Mouse (Mus musculus): ENCODE measurements around the gene Ppp1r13l. TPM values are rescaled to one million over a fixed set of nuclear protein-coding genes. Genes with fewer than 3 reads are reported as not detected.

Gene Ppp1r13l
- polyA plus RNA-seq, 1 experiment: 5.9 TPM

- TF ChIP-seq POLR2A (IDR thresholded peaks at IDR 0.05; ENCODE audit: low read depth, low read length) (no peak), CTCF (conservative IDR thresholded peaks at IDR 0.05; ENCODE audit: insufficient read depth, insufficient read length, low read depth, low read length) (no peak)
- Histone ChIP-seq H3K4me3 (ENCODE audit: insufficient read depth, low read depth, low read length) (peak overlapping the region; percentile 9; the same call in 1 of the 2 replicates), H3K4me1 (ENCODE audit: control insufficient read depth, insufficient read depth, low read length) (no peaks in the 10 kb centered on the region), H3K36me3 (ENCODE audit: control insufficient read depth, insufficient read depth, low read length) (no peaks in the 10 kb centered on the region), H3K27me3 (replicated peaks; ENCODE audit: control insufficient read depth, insufficient read depth, low read length) (no peaks in the 10 kb centered on the region), H3K27ac (ENCODE audit: insufficient read depth, low read depth, low read length) (no peak overlapping the region)
- peak; percentile 59 for DNase-seq
- WGBS: 3% methylated on average over 26 of the region's 27 CpGs
Observed at GRCm38 (mm10) chr7:19399496-19400280, 40.1 kb downstream of the Ppp1r13l start.

GRCm38 (mm10) chr7:19400946-19401345 lies 41.4 kb downstream of the Ppp1r13l start:
- no peaks in the 10 kb centered on the region for H3K36me3 ChIP-seq (ENCODE audit: control insufficient read depth, insufficient read depth, low read length)
- H3K4me3 ChIP-seq (ENCODE audit: insufficient read depth, low read depth, low read length): no peak overlapping the region
- H3K4me1 ChIP-seq (ENCODE audit: control insufficient read depth, insufficient read depth, low read length): no peaks in the 10 kb centered on the region
- TF ChIP-seq CTCF (conservative IDR thresholded peaks at IDR 0.05; ENCODE audit: insufficient read depth, insufficient read length, low read depth, low read length): no peak
- no peak for TF ChIP-seq POLR2A (IDR thresholded peaks at IDR 0.05; ENCODE audit: low read depth, low read length)
- 89% methylated on average over 4 of the region's 4 CpGs for WGBS
- no peak overlapping the region for H3K27ac ChIP-seq (ENCODE audit: insufficient read depth, low read depth, low read length)
- H3K27me3 ChIP-seq (replicated peaks; ENCODE audit: control insufficient read depth, insufficient read depth, low read length): no peaks in the 10 kb centered on the region
- no peak for DNase-seq

DNA sequence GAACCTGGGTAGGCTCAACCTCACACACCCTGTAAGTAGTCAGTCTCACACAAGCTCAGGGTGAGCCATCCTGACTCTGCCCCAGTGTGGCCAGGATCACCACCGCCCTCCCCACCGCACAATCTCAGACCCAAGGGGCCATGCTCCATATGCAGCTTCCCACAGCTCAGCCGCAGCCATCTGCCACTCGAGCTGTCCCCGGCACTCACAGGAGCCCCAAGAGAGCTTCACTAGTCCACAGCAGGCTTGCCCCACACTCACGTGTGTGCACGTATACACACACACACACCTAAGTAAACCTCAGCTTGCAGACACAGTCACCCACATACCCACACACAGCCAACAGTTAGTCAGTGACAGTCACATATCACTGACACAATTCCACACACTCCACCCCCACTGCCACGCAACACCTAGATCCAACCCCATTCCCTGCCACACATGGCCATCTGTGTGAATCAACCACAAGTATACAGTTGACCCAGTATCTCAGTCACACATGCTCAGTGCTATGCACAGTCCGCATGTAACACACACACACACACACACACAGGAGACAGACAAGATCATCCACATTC lies 43.1 kb downstream of the Ppp1r13l start:
- Histone ChIP-seq H3K27ac (ENCODE audit: insufficient read depth, low read depth, low read length) (no peak overlapping the region), H3K27me3 (replicated peaks; ENCODE audit: control insufficient read depth, insufficient read depth, low read length) (no peaks in the 10 kb centered on the region), H3K36me3 (ENCODE audit: control insufficient read depth, insufficient read depth, low read length) (no peaks in the 10 kb centered on the region), H3K4me1 (ENCODE audit: control insufficient read depth, insufficient read depth, low read length) (no peaks in the 10 kb centered on the region), H3K4me3 (ENCODE audit: insufficient read depth, low read depth, low read length) (no peak overlapping the region)
- 82% methylated on average over 9 of the region's 9 CpGs for WGBS
- TF ChIP-seq CTCF (conservative IDR thresholded peaks at IDR 0.05; ENCODE audit: insufficient read depth, insufficient read length, low read depth, low read length) (no peak), POLR2A (IDR thresholded peaks at IDR 0.05; ENCODE audit: low read depth, low read length) (no peak)
- no peak for DNase-seq

GRCm38 (mm10) chr7:19403731-19404296 lies 44.3 kb downstream of the Ppp1r13l start, which contains the start of gene Klc3:
Gene Klc3 (minus strand): TSS chr7:19404104.
- no peaks in the 10 kb centered on the region for H3K36me3 ChIP-seq (ENCODE audit: control insufficient read depth, insufficient read depth, low read length)
- H3K27me3 ChIP-seq (replicated peaks; ENCODE audit: control insufficient read depth, insufficient read depth, low read length): no peaks in the 10 kb centered on the region
- WGBS: under 1% methylated on average over 62 of the region's 62 CpGs
- H3K4me1 ChIP-seq (ENCODE audit: control insufficient read depth, insufficient read depth, low read length): no peaks in the 10 kb centered on the region
- peak; percentile 89 for DNase-seq
- TF ChIP-seq POLR2A (IDR thresholded peaks at IDR 0.05; ENCODE audit: low read depth, low read length): no peak
- no peak for TF ChIP-seq CTCF (conservative IDR thresholded peaks at IDR 0.05; ENCODE audit: insufficient read depth, insufficient read length, low read depth, low read length)
- H3K4me3 ChIP-seq (ENCODE audit: insufficient read depth, low read depth, low read length): peak within 1 kb of the TSS; percentile 50
- H3K27ac ChIP-seq (ENCODE audit: insufficient read depth, low read depth, low read length): no peak within 1 kb of the TSS

- H3K36me3 ChIP-seq (ENCODE audit: control insufficient read depth, insufficient read depth, low read length): no peaks in the 10 kb centered on the region
- WGBS: 52% methylated on average over 7 of the region's 7 CpGs
- no peak for TF ChIP-seq POLR2A (IDR thresholded peaks at IDR 0.05; ENCODE audit: low read depth, low read length)
- TF ChIP-seq CTCF (conservative IDR thresholded peaks at IDR 0.05; ENCODE audit: insufficient read depth, insufficient read length, low read depth, low read length): no peak
- DNase-seq: no peak
- H3K27ac ChIP-seq (ENCODE audit: insufficient read depth, low read depth, low read length): no peak within 1 kb of the TSS
- H3K4me1 ChIP-seq (ENCODE audit: control insufficient read depth, insufficient read depth, low read length): no peaks in the 10 kb centered on the region
- peak within 1 kb of the TSS; percentile 50 for H3K4me3 ChIP-seq (ENCODE audit: insufficient read depth, low read depth, low read length)
- no peaks in the 10 kb centered on the region for H3K27me3 ChIP-seq (replicated peaks; ENCODE audit: control insufficient read depth, insufficient read depth, low read length)
Observed at GRCm38 (mm10) chr7:19404476-19404875, 44.9 kb downstream of the Ppp1r13l start, which contains the start of gene Ckm. Gene Ckm (plus strand): TSS chr7:19404776.

- no peaks in the 10 kb centered on the region for H3K4me1 ChIP-seq (ENCODE audit: control insufficient read depth, insufficient read depth, low read length)
- DNase-seq: peak; percentile 83
- H3K4me3 ChIP-seq (ENCODE audit: insufficient read depth, low read depth, low read length): no peak overlapping the region
- H3K36me3 ChIP-seq (ENCODE audit: control insufficient read depth, insufficient read depth, low read length): no peaks in the 10 kb centered on the region
- no peaks in the 10 kb centered on the region for H3K27me3 ChIP-seq (replicated peaks; ENCODE audit: control insufficient read depth, insufficient read depth, low read length)
- TF ChIP-seq POLR2A (IDR thresholded peaks at IDR 0.05; ENCODE audit: low read depth, low read length) (no peak), CTCF (conservative IDR thresholded peaks at IDR 0.05; ENCODE audit: insufficient read depth, insufficient read length, low read depth, low read length) (peak; percentile 97)
- H3K27ac ChIP-seq (ENCODE audit: insufficient read depth, low read depth, low read length): no peak overlapping the region
- WGBS: 3% methylated on average over 18 of the region's 19 CpGs
Observed at GRCm38 (mm10) chr7:19405417-19405816, 45.9 kb downstream of the Ppp1r13l start.

GRCm38 (mm10) chr7:19409753-19410152 lies 50.2 kb downstream of the Ppp1r13l start:
- TF ChIP-seq POLR2A (IDR thresholded peaks at IDR 0.05; ENCODE audit: low read depth, low read length) (no peak), CTCF (conservative IDR thresholded peaks at IDR 0.05; ENCODE audit: insufficient read depth, insufficient read length, low read depth, low read length) (no peak)
- DNase-seq: no peak
- Histone ChIP-seq H3K27me3 (replicated peaks; ENCODE audit: control insufficient read depth, insufficient read depth, low read length) (no peaks in the 10 kb centered on the region), H3K4me1 (ENCODE audit: control insufficient read depth, insufficient read depth, low read length) (no peaks in the 10 kb centered on the region), H3K27ac (ENCODE audit: insufficient read depth, low read depth, low read length) (no peak overlapping the region), H3K36me3 (ENCODE audit: control insufficient read depth, insufficient read depth, low read length) (no peaks in the 10 kb centered on the region), H3K4me3 (ENCODE audit: insufficient read depth, low read depth, low read length) (no peak overlapping the region)
- WGBS: 35% methylated on average over 6 of the region's 6 CpGs

All from kidney, adult 2 months (tissue).